Comparison of ENCODE assay signal across 11 mouse cellular contexts in genomic region chr7:100276397-100276796, GRCm38 (mm10). TPM values are rescaled to one million over a fixed set of nuclear protein-coding genes. Genes with fewer than 3 reads are reported as not detected.
DNase-seq lines count a peak whose midpoint lies in the region; ATAC-seq and TF ChIP-seq lines count a peak whose summit lies in the region.
"Had no signal": no experiment of that assay in that cellular context is flagged by ENCODE, and none has a peak within 500 bp of the region (broad histone marks: within the 10 kb centered on the region; RNA-seq: fewer than 3 reads in every experiment).

No protein-coding gene starts in this region.

- no peaks in the 10 kb centered on the region for H3K27me3 ChIP-seq in heart, postnatal 0 days (ENCODE audit: control insufficient read depth, insufficient read depth, low read length)
- H3K27me3 ChIP-seq in MEL (ENCODE audit: control insufficient read depth in 1 of 2, insufficient read depth in 2 of 2, low read length in 2 of 2): no peaks in the 10 kb centered on the region
- H3K27me3 ChIP-seq: limb, embryonic 15.5 days had no signal

- no peaks in the 10 kb centered on the region for H3K4me1 ChIP-seq in heart, postnatal 0 days (ENCODE audit: control insufficient read depth, insufficient read depth)
- H3K4me1 ChIP-seq in MEL (ENCODE audit: control insufficient read depth in 1 of 2, insufficient read depth in 2 of 2, low read length in 2 of 2): no peaks in the 10 kb centered on the region
- H3K4me1 ChIP-seq: limb, embryonic 15.5 days had no signal

- peak; percentile 39 for TF ChIP-seq RAD21 in MEL (IDR thresholded peaks at IDR 0.05; ENCODE audit: low read depth, low read length)

- TF ChIP-seq CTCF in heart, postnatal 0 days (IDR thresholded peaks at IDR 0.05; ENCODE audit: low read depth): peak; percentile 47; the same call in 1 of the 2 replicates
- peak; percentile 40 to 66 (median 62) for TF ChIP-seq CTCF in MEL (IDR thresholded peaks at IDR 0.05 in 2 of 3, conservative IDR thresholded peaks at IDR 0.05 in 1 of 3; ENCODE audit: control insufficient read depth in 1 of 3, insufficient read depth in 1 of 3, low read depth in 2 of 3, low read length in 3 of 3, poor library complexity in 1 of 3, severe bottlenecking in 1 of 3)

- H3K36me3 ChIP-seq in heart, postnatal 0 days (replicated peaks; ENCODE audit: control insufficient read depth, insufficient read depth, low read length): 0 out of 2 replicates have a peak, but pooled peaks cover 3% of the 10 kb centered on the region
- H3K36me3 ChIP-seq in MEL (ENCODE audit: control insufficient read depth in 1 of 2, insufficient read depth in 2 of 2, low read length in 2 of 2): no peaks in the 10 kb centered on the region
- H3K36me3 ChIP-seq: limb, embryonic 15.5 days had no signal

- no peaks in the 10 kb centered on the region for H3K79me2 ChIP-seq in MEL (ENCODE audit: control insufficient read depth, insufficient read depth, low read length, poor library complexity)

- no peak for DNase-seq in heart, postnatal 0 days (ENCODE audit: low spot score)
- DNase-seq in heart, adult 9 months (ENCODE audit: low spot score in 2 of 2): no peak
- peak; percentile 16 for DNase-seq in lung, postnatal 14 days
- no peak for DNase-seq in lung, postnatal 10 days
- DNase-seq in MEL (ENCODE audit: low read depth, low spot score): peak; percentile 62
- peak; percentile 36 for DNase-seq in naive thymus-derived CD4-positive, alpha-beta T cell, adult 2 months (ENCODE audit: low read depth)
- DNase-seq in natural killer cell, adult 2 months (ENCODE audit: low spot score in 2 of 2): no peak
- DNase-seq: cerebellum, adult 11 months; heart, postnatal 4 days had no signal

- H3K4me3 ChIP-seq in heart, postnatal 0 days (ENCODE audit: low read depth, low read length): no peak overlapping the region
- no peak overlapping the region for H3K4me3 ChIP-seq in MEL (ENCODE audit: control insufficient read depth in 1 of 2, insufficient read depth in 1 of 2, low read depth in 2 of 2, low read length in 2 of 2)
- H3K4me3 ChIP-seq: limb, embryonic 15.5 days had no signal

- TF ChIP-seq EP300 in heart, postnatal 0 days (IDR thresholded peaks at IDR 0.05; ENCODE audit: low read depth): no peak
- TF ChIP-seq EP300 in MEL (IDR thresholded peaks at IDR 0.05; ENCODE audit: low read depth in 1 of 2, low read length in 2 of 2): no peak

- no peak overlapping the region for H3K27ac ChIP-seq in heart, postnatal 0 days (ENCODE audit: low read depth)
- no peak overlapping the region for H3K27ac ChIP-seq in MEL (ENCODE audit: control insufficient read depth, low read depth, low read length)
- H3K27ac ChIP-seq: limb, embryonic 15.5 days had no signal

- no peak overlapping the region for H3K4me2 ChIP-seq in heart, postnatal 0 days (ENCODE audit: low read depth, low read length)
- H3K4me2 ChIP-seq: limb, embryonic 15.5 days had no signal

- H3K9me3 ChIP-seq in heart, postnatal 0 days (replicated peaks; ENCODE audit: control insufficient read depth, low read length): no peaks in the 10 kb centered on the region
- no peaks in the 10 kb centered on the region for H3K9me3 ChIP-seq in MEL (replicated peaks; ENCODE audit: insufficient read depth, low read length)
- H3K9me3 ChIP-seq: limb, embryonic 15.5 days had no signal

- 45% methylated on average over 2 of the region's 2 CpGs for WGBS in heart, postnatal 0 days

- ATAC-seq in heart, postnatal 0 days (ENCODE audit: insufficient read depth, low read depth): no peak

- TF ChIP-seq POLR2A in MEL (IDR thresholded peaks at IDR 0.05; ENCODE audit: control insufficient read depth in 1 of 2, insufficient read depth in 1 of 2, low read depth in 1 of 2, low read length in 2 of 2, poor library complexity in 1 of 2): no peak

- H3K9ac ChIP-seq in heart, postnatal 0 days (replicated peaks; ENCODE audit: low read depth, low read length): no peak overlapping the region
- no peak overlapping the region for H3K9ac ChIP-seq in MEL (ENCODE audit: control insufficient read depth, low read depth, low read length, poor library complexity, severe bottlenecking)
- H3K9ac ChIP-seq: limb, embryonic 15.5 days had no signal

TF ChIP-seq in MEL, 35 proteins besides CTCF, POLR2A, EP300 and RAD21:
- TF ChIP-seq SIN3A (IDR thresholded peaks at IDR 0.05; ENCODE audit: low read length) (no peak), SMC3 (IDR thresholded peaks at IDR 0.05; ENCODE audit: low read depth, low read length) (peak; percentile 64), ZC3H11A (IDR thresholded peaks at IDR 0.05; ENCODE audit: low read depth, low read length) (peak; percentile 35), NRF1 (IDR thresholded peaks at IDR 0.05; ENCODE audit: insufficient read depth, low read depth, low read length, poor library complexity, severe bottlenecking) (no peak), ZNF384 (IDR thresholded peaks at IDR 0.05; ENCODE audit: low read depth, low read length) (peak; percentile 95), RCOR1 (IDR thresholded peaks at IDR 0.05; ENCODE audit: low read depth, low read length) (no peak), ZKSCAN1 (IDR thresholded peaks at IDR 0.05; ENCODE audit: low read depth, low read length) (no peak)

RNA-seq across cellular contexts. Expression of gene P4ha3, which starts 8.9 kb away (rescaled TPM):
- total RNA-seq in heart, postnatal 0 days (2014; rRNA removed; ENCODE audit: low replicate concordance): 5.5 and 10.4 TPM in 2 replicates
- 1.8 and 2.4 TPM in 2 replicates for polyA plus RNA-seq in heart, postnatal 0 days (2015; fragmentation: Nextera tagmentation; extraction: Ambion mirVana)
- 0.35 and 0.39 TPM in 2 replicates for total RNA-seq in MEL (2012; rRNA removed)
- polyA plus RNA-seq in MEL (2012; ENCODE audit: insufficient read depth in 1 of 2, insufficient read length in 2 of 2, low read depth in 1 of 2, low replicate concordance in 2 of 2, missing spikeins in 1 of 2): not detected
- total RNA-seq: monocyte, adult 5-6 weeks had no signal

RNA-seq across cellular contexts. Expression of gene Pgm2l1, which starts 49.2 kb away (rescaled TPM):
- 2.6 and 3.5 TPM in 2 replicates for total RNA-seq in heart, postnatal 0 days (2014; rRNA removed; ENCODE audit: low replicate concordance)
- 0.56 and 0.89 TPM in 2 replicates for polyA plus RNA-seq in heart, postnatal 0 days (2015; fragmentation: Nextera tagmentation; extraction: Ambion mirVana)
- total RNA-seq in MEL (2012; rRNA removed): 4.4 and 5.7 TPM in 2 replicates
- 10 to 100 TPM in 1 of 2 experiments, not detected in 1; 10.5 TPM for polyA plus RNA-seq in MEL (2012; ENCODE audit: insufficient read depth in 1 of 2, insufficient read length in 2 of 2, low read depth in 1 of 2, low replicate concordance in 2 of 2, missing spikeins in 1 of 2)

Comparison
In these comparisons a context has a peak if more than half of its experiments do, and no peak if none do; other contexts are left out.
1. DNase-seq: peak in lung, postnatal 14 days (single experiment), MEL (single experiment) and naive thymus-derived CD4-positive, alpha-beta T cell, adult 2 months (single experiment); none in heart, postnatal 0 days (single experiment), heart, adult 9 months (0 of 2), lung, postnatal 10 days (single experiment) and natural killer cell, adult 2 months (0 of 2).